Mouse (Mus musculus) fibroblast of lung, adult 2 months (primary cell): ENCODE data around the gene Tdrd7.

Experiments
- DNase-seq: peaks from one replicate; pipeline ENCODE4 v3.0.0-alpha.2; 2011; ENCODE audit warnings: low read depth

Gene Tdrd7

GRCm38 (mm10) chr4:45972951-45973350, 7.8 kb downstream of the Tdrd7 start:
- no peak for DNase-seq

- DNase-seq, result no peak
Observed at GRCm38 (mm10) chr4:45976931-45977667, 12.0 kb downstream of the Tdrd7 start.

GRCm38 (mm10) chr4:45979916-45980315, 14.8 kb downstream of the Tdrd7 start:
- no peak for DNase-seq

- no peak for DNase-seq
Observed at GRCm38 (mm10) chr4:45981054-45981453, 15.9 kb downstream of the Tdrd7 start.

GRCm38 (mm10) chr4:45990427-45991135, 25.4 kb downstream of the Tdrd7 start:
- no peak for DNase-seq

GRCm38 (mm10) chr4:45998536-45998935, 33.4 kb downstream of the Tdrd7 start:
- DNase-seq, result no peak

- DNase-seq, result no peak
Observed at GRCm38 (mm10) chr4:46008142-46008793, 43.1 kb downstream of the Tdrd7 start.

GRCm38 (mm10) chr4:46011698-46012097, 46.6 kb downstream of the Tdrd7 start:
- DNase-seq, result no peak

- DNase-seq, result no peak
Observed at GRCm38 (mm10) chr4:46015605-46016004, 50.5 kb downstream of the Tdrd7 start.

- DNase-seq, result no peak
Observed at GRCm38 (mm10) chr4:46023021-46023481, 57.9 kb downstream of the Tdrd7 start.

GRCm38 (mm10) chr4:46025893-46026292, 60.8 kb downstream of the Tdrd7 start:
- no peak for DNase-seq

- no peak for DNase-seq
Observed at GRCm38 (mm10) chr4:46028224-46028623, 63.1 kb downstream of the Tdrd7 start.

GRCm38 (mm10) chr4:46028781-46029180, 63.6 kb downstream of the Tdrd7 start:
- no peak for DNase-seq

GRCm38 (mm10) chr4:46029552-46029951, 64.4 kb downstream of the Tdrd7 start:
- no peak for DNase-seq

GRCm38 (mm10) chr4:46032448-46032847, 67.3 kb downstream of the Tdrd7 start:
- no peak for DNase-seq

- no peak for DNase-seq
Observed at GRCm38 (mm10) chr4:46033197-46033596, 68.1 kb downstream of the Tdrd7 start.

GRCm38 (mm10) chr4:46038591-46038891, 73.4 kb downstream of the Tdrd7 start:
- DNase-seq, result no peak

GRCm38 (mm10) chr4:46038892-46039751, 74.0 kb downstream of the Tdrd7 start, which contains the start of gene Tmod1:
Gene Tmod1 (plus strand): TSS chr4:46038935.
- DNase-seq, result no peak

- no peak for DNase-seq
Observed at GRCm38 (mm10) chr4:46039899-46040298, 74.8 kb downstream of the Tdrd7 start.

GRCm38 (mm10) chr4:46040594-46041192, 75.6 kb downstream of the Tdrd7 start:
- no peak for DNase-seq

- DNase-seq, result no peak
Observed at GRCm38 (mm10) chr4:46041761-46042504, 76.8 kb downstream of the Tdrd7 start.
